Mouse (Mus musculus) bone marrow, adult 2 months (tissue): ENCODE results near the gene Shkbp1.

Experiments
- CTCF ChIP-seq: fragments of 200-500 bp; IDR thresholded peaks from 2 replicates; pipeline ENCODE4 v1.5.1; 2011; ENCODE audit warnings: low read length, control low read depth; ENCODE audit not compliant: control insufficient read depth, insufficient read depth
- POLR2A ChIP-seq: fragments of 200-500 bp; IDR thresholded peaks from 2 replicates; pipeline ENCODE4 v1.6.1; 2011; ENCODE audit warnings: low read depth, mild to moderate bottlenecking, control low read depth, low read length, borderline replicate concordance; ENCODE audit not compliant: control insufficient read depth

GRCm38 (mm10) chr7:27384134-27384533, 28.3 kb upstream of the Shkbp1 start:
- TF ChIP-seq CTCF: no peak
- no peak for TF ChIP-seq POLR2A
